Mouse (Mus musculus) megakaryocyte progenitor cell, adult 5-6 weeks (primary cell): Measurements from ENCODE around the gene Emg1. TPM values are rescaled to one million over a fixed set of nuclear protein-coding genes. Genes with fewer than 3 reads are reported as not detected.
A peak's percentile ranks its signal among the peaks of the same experiment; 100 is the strongest.

Experiments used
- ATAC-seq: replicated peaks from 2 replicates; pipeline ENCODE4 v1.8.0; 2016; ENCODE audit warnings: mild to moderate bottlenecking, moderate TSS enrichment, inconsistent platforms; ENCODE audit not compliant: poor library complexity
- total RNA-seq, 2 experiments: library from RNA; stranded (forward) in 1 of 2; stranded (reverse) in 1 of 2; fragments of 157-497, 149-512 nt in 1 of 2; fragments of 200-1000 nt in 1 of 2; gene quantifications; 2 replicates each; pipeline versions ENCODE4 v1.2.3 to v1.2.4; 2015 to 2017

Emg1 gene
- total RNA-seq, 2 experiments from 2014 or later = 205 to 317 TPM

GRCm38 (mm10) chr6:124740888-124741761, 29.1 kb upstream of the Emg1 start, which contains the start of gene Grcc10:
TSS of gene Grcc10 (minus strand) at chr6:124741374.
- ATAC-seq = peak; percentile 57

- ATAC-seq = peak; percentile 47
Observed at GRCm38 (mm10) chr6:124740211-124740887, 28.4 kb upstream of the Emg1 start.

GRCm38 (mm10) chr6:124739231-124739796, 27.3 kb upstream of the Emg1 start:
- no peak for ATAC-seq

GRCm38 (mm10) chr6:124738511-124739023, 26.6 kb upstream of the Emg1 start, which contains the start of gene Ptpn6:
TSS of gene Ptpn6 (minus strand) at chr6:124738714.
- peak; percentile 30 for ATAC-seq

- ATAC-seq = no peak
Observed at GRCm38 (mm10) chr6:124737040-124737439, 25.1 kb upstream of the Emg1 start.

- ATAC-seq = no peak
Observed at GRCm38 (mm10) chr6:124734417-124734816, 22.4 kb upstream of the Emg1 start.

- ATAC-seq = peak; percentile 81
Observed at GRCm38 (mm10) chr6:124732476-124733370, 20.7 kb upstream of the Emg1 start.

- no peak for ATAC-seq
Observed at GRCm38 (mm10) chr6:124731038-124731437, 19.1 kb upstream of the Emg1 start.

GRCm38 (mm10) chr6:124729850-124730705, 18.1 kb upstream of the Emg1 start:
- peak; percentile 65 for ATAC-seq

GRCm38 (mm10) chr6:124728621-124729020, 16.6 kb upstream of the Emg1 start:
- ATAC-seq = no peak

- ATAC-seq = 0 out of 2 replicates have a peak, but pooled peaks have one; percentile 14
Observed at GRCm38 (mm10) chr6:124724472-124724871, 12.5 kb upstream of the Emg1 start.

GRCm38 (mm10) chr6:124723541-124723940, 11.6 kb upstream of the Emg1 start:
- ATAC-seq = peak; percentile 56

- ATAC-seq = peak; percentile 7; the same call in 1 of the 2 replicates
Observed at GRCm38 (mm10) chr6:124722876-124723473, 11.0 kb upstream of the Emg1 start.

GRCm38 (mm10) chr6:124720904-124721303, 8.9 kb upstream of the Emg1 start:
- peak; percentile 26 for ATAC-seq

- peak; percentile 17 for ATAC-seq
Observed at GRCm38 (mm10) chr6:124719354-124719978, 7.5 kb upstream of the Emg1 start.

GRCm38 (mm10) chr6:124718703-124719102, 6.7 kb upstream of the Emg1 start:
- ATAC-seq = no peak

GRCm38 (mm10) chr6:124717968-124718367, 6.0 kb upstream of the Emg1 start:
- no peak for ATAC-seq

- ATAC-seq = peak; percentile 40
Observed at GRCm38 (mm10) chr6:124716864-124717490, 5.0 kb upstream of the Emg1 start.
